Mouse (Mus musculus) ES-Bruce4 (cell line): ENCODE measurements around the gene Myf5.

ENCODE experiments used
- CTCF ChIP-seq: IDR thresholded peaks from one replicate; pipeline ENCODE4 v1.8.1; 2011; ENCODE audit warnings: low read depth, low read length
- POLR2A ChIP-seq: IDR thresholded peaks from one replicate; pipeline ENCODE4 v1.8.1; 2011; ENCODE audit warnings: low read length; ENCODE audit not compliant: insufficient read depth

DNA sequence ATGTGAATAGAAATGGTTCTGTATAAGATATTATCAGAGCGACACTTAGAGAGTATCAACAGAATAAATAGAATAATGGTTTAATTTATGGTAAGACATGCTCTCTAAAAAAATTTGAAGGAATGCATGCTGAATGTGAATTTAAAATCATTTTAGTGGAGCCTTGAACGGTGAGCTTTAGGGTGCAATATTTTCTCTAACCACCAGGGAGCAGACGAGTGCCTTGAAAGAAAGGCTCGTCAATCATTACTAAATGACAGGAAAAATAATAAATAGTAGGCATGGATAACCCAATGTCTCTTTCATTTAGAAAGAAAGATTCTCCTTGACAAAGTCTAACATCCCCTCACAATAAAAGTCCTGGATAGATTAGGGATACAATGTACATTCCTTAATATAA is 43.2 kb downstream of the Myf5 start:
- TF ChIP-seq POLR2A (no peak), CTCF (no peak)
